Mouse (Mus musculus) gastrocnemius, adult 8-10 months (tissue): ENCODE results near the gene Fbxw5. TPM values are rescaled to one million over a fixed set of nuclear protein-coding genes. Genes with fewer than 3 reads are reported as not detected.

Experiments used
- DNase-seq, 2 experiments: peaks; one replicate each; pipeline ENCODE4 v3.0.0; 2022; ENCODE audit warnings: low spot score in 2 of 2
- total RNA-seq, 4 experiments: library from RNA; stranded (reverse); gene quantifications; 2 replicates each; pipeline ENCODE4 v1.2.4; 2022

Gene Fbxw5
- total RNA-seq, 4 experiments from 2014 or later, result 83.3 to 100 (median 89.7) TPM

DNA sequence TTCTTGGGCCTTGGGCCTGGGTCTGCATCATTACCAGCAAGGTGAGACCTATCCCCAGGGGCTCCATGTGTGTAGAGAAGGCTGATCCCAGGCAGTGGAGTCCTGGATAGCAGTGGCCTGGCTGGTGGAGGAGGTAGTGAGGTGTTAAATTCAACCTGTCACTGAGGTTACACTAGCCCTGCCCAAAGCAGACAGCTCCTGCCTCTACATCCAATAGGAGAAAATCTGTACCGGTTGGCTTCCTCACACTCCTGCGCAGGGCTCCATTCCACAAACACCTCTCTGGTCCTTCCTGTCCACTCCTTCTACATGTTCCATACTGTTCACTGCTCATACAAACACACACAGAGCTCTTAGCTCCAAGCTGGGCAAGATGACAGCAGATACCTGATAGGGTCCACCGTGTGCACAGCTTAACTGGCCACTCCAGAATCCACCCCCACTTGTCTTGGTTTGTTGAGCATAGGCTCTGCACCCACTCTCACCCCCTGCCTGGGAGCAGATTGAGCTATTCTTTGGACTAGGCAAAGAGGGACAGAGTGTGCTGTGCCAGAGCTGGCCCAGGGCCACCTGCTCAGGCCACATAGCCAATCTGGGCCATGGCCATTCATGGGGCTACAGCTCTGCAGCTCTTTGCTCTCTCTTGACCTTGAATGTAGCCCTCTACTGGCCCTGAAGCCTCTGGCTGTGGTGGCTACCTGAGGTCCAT is 22.4 kb upstream of the Fbxw5 start:
- peak; percentile 55 to 59 for DNase-seq

DNA sequence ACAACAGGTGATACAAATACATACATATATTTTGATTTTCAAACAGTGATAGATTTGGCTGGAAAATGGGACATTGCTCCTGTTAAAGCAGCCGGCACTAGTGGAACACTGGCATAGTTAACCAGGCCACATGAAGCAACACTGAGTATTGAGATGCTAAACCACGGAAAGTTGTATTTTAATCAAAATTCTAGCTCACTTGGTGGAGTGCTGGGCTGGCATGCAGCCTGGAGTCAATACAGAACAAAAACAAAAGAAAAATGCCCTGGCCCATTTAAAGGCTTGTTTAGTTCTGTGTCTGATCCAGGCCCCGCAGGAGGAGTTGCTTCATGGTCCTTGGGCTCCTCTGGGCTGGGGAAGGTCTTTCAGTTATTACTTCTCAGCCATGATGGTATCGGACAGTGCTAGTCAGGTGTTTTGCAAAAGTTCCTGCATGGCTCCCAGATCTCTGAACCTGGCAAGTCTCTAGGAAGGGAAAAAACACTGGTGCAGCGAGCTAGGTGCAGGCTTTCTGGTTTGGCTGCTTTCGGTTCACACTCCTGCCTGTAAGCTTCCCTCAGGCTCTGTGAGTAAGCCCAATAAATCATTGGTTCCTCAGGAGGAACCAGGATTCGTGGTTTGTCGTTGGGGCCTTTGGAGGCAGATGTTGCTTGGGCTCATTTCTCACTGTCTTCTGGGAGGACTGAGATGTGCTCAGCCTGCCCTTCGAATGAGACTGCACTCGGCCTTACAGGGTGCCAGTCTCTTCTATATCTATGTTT is 20.8 kb upstream of the Fbxw5 start:
- no peak for DNase-seq

DNA sequence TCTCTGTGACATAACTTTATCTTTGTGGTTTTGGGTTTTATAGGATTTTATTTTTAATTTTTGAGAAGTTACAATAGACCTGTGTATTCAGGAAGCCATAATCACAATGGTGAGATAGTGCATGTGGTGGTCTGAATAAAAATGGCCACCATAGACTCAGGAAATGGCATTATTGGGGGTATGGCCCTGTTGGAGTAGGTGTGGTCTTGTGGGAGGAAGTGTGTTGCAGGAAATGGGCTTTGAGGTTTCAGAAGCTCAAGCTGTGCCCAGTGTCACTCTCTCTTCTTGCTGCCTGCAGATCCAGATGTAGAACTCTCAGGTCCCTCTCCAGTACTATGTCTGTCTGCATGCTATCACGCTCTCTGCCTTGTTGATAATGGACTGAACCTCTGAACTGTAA is 20.0 kb upstream of the Fbxw5 start:
- DNase-seq, result no peak

DNA sequence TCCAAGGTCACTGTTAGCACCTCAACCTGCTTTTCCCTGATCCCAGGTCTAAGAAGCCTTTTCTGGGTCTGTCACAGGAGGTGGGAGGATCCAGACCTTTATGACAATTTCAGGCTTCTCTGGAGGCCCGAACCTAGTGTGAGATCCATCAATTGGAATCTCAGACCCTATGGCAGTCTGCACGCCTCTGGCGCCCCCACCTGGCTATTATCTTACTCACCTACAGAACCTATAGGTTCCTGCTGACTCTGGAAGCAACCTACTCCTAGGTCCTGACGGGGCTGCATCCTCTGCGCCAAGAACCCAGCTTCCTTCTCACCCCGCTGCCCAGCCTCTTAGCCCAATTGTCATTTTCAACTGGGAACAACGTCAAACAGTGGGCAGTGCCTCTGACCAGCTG is 17.6 kb upstream of the Fbxw5 start:
- DNase-seq, result no peak

DNA sequence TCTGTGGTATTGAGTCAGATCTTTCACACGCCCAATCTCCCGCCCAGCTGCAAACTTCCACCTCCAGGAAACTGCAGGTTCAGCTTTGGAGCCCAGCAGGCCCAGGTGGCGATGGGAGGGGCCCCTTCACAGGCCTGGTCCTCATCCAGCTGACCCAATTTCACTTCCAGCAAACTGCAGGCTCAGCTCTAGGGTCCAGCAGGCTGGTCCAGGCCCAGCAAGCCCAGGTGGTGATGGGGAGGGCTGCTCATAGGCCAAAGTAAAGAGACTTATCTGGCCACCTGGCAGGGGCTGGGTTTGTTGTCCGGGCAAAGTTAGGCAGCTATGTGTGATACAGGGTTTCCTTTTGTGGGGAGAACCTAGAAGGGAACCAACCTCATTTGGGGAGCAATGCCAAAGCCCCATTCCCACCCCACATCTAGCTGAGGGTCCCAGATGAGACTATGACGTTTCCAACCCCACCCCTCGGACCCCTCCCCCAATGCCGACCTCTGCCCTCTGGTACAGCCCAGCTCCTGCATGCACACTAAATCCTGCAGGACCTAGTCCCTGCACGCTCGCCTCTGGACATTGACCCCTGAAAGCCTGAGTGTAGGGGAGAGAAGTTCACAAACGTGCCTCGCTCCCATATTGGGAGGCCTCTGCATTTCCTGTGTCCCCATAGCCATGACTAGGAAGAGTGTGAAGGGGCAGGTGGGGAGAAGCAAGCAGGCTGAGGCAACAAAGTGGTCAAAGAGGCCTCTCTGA is 15.5 kb upstream of the Fbxw5 start:
- DNase-seq, result no peak

DNA sequence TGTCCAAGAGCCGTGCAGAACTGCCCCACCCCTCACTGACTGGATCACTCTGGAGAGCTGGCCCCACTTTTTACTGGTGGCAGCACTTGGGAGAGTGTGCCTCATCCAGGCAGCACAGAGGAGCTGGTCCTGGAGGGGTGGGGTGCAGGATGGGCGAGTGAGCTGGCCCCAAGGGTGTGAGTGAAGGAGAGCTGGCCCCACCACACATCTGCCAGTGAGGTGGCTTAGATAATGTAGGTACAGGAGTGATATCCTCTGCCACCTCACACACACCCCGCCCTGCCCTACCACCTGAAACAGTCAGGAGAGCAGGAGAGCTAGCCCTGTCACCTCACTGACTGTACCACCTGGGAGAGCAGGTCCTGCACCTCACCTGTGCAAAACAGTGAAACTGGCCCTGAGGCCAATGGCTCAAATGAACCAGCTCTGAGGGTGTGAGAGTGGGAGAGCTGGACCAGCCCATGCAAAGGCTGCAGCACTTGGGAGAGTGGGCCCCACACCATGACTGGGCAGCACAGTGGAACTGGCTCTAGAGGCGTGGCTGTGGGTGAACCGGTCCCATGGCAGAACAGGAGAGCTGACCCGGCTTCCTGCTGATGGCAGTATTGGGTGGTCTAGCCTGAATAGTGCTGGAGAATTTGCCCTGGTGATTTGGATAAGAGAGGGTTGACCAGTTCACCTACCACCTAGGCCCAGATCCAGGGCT is 12.4 kb upstream of the Fbxw5 start:
- no peak for DNase-seq

DNA sequence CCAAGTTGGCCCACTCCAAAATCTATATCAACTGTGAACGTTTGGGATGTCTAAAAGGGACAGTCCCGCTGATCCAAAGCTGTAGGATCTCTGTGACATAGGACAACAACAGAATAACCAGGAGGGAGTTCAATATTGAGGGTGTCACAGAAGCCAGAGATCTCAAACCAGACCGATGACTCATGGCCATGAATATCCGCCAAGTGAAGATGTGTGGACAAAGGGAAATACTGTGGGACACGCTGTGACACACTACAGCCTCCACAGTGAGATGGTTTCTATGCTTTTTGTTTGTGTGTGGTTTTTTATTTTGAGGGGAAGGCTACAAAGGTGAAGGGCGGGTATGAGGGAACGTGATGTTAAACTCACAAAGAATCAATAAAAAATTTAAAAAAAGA is 11.9 kb upstream of the Fbxw5 start:
- no peak for DNase-seq

DNA sequence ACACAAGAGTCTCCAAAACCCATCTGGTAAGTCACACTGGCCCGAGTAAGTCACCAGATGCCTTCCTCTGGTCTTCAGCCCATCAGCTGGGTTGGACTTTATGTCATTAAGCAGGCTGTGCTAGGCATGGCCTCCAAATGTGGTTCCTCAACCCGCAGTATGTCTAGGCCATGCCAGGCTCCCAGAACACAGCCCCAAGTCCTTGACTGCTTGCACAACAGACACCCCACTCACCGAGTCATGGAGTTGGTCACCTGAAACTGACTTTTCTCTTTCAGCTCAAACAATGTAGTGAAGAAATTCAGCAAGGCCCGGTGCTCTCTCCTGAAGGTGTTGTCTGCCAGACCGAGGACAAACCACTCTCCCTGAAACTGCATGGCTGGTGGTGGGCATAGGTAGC is 7.6 kb upstream of the Fbxw5 start:
- DNase-seq, result no peak

DNA sequence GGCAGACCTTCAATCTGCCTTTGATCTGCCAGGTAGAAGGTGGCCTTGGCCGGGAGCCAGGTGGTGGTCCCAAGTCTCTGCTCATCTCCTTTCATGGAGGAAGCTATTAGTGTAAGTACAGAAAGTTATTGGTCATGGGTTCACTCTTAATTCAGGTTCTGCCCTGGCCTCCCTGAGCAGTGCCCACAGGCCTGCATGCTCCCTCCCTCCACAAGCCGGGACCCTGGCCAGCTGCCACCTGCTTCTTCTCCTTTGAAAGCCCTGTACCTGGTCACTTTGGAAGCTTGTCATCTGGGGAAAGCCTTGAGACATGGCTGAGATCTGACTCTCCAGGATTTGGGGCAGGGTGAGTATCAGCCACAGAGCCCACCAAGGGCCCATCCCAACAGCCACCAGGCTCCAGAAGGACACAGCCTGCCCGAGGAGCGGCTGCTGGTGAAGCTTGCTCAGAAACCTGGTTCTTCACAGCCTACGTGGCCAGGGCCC is 7.0 kb upstream of the Fbxw5 start, which contains the start of gene Lcn12:
TSS of gene Lcn12 (minus strand) at position 436 of the 486 bp plus-strand sequence.
- no peak for DNase-seq

DNA sequence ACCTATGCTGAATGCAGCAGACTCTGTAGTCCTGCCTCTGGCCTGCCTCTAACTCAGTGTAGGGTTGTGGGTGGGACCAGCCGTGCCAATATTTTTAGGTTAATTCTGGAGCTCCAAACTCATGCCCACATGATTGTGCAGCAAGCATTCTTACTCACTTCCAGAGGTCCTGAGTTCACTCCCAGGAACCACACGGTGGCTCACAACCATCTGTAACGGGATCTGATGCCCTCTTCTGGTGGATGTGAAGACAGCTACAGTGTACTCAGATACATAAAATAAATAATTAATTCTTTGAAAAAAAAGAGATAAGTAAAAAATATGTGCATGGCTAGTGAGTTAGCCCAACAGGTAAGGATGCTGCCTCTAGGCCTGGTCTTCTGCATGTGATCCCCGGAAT is 4.1 kb upstream of the Fbxw5 start:
- DNase-seq, result no peak

DNA sequence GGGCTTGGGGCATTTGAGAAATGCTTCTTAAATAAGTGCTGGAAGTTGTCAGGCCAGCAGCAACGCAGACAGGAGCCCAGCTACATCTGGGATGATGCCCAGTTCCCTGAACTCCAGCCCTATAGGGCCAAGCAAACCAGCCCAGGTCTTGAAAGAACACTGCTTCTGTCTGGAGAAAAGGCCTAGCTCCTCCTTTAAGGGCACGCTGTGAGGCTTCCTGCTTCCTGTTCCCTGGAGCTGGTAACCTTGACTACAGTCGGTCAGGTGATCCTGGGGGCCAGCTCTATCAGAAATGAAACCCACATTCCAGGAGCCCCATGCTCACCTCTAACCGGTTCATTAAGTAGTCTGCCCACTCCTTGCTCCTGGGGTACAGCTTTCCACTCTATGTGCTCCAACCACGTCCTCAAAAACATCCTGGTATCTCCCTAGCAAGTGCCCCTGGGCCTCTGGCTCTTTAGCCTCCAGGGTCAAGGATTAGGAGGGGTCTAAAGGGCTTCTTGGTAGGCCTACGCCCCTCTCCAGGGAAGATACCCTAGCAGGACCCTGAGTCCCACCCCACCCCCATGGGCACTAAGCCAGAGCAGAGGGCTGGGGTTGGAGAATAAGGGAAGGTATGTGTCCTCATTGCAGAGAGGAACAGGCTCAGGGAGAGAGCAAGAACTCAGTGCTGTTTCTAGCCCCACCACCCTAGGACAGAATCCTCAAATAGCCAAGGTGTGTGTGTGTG is 2.5 kb upstream of the Fbxw5 start:
- DNase-seq, result no peak

DNA sequence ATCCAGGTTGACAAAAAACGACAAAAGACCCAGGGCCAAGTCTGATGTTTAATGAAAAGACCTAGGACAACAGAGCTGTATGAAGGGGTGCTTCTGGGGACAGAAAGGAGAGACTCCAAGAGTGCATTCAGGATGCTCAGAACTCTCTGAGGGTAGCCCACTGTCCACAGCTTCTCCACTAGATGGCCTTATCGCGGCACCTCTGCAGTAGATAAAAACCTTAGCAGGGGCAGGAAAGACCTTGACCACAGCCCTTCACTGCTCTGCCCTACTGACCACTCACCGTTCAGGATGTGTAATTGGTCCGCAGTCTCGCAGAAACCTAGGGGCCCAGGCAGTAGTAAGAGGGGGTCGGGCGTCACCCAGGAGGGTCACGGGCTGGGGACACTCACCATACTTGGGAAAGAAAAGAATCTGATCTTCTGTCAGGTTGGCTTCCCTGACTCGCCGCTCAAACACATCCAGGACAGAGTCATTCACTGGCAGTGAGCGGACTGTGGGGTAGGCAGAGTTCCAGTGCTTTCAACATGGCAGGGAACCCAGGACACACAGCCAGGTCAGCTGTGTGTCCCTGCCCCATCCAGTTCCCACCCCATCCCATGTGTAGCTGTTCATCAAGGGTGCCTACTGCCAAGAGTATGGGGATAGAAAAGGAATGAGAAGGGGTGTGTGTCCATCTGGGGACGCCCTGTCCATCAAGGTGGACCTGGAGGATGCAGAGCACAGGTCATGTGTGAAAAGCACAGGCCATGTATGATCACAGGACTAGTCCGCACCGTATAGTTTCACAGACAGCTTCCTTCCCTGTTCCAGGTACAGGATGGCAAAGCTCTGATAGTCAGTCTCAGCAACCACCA is 1.7 kb upstream of the Fbxw5 start:
- DNase-seq, result no peak

DNA sequence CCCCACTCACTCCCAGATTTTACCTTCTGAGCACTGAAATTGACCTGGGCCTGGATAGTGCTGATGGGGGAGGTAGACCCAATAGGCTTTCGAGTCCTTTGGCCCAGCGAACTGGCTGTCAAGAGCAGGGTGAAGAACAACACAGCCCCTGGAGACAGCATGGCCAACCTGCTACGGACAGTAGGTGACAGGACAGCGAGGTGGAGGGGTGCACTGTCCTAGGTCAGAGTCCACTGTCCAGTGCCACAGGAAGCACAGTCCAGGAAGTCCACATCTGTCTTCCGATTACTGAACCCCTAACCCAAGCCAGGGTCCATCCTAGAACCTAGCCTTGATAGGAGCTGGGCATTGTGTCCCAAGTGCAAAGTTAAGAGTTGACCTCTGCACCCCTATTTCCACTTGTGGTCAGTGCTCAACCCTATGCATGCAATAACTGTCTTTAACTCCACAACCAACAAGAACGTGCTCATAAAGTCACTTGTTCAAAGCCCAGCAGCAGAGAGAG is 427 bp upstream of the Fbxw5 start:
- no peak for DNase-seq

DNA sequence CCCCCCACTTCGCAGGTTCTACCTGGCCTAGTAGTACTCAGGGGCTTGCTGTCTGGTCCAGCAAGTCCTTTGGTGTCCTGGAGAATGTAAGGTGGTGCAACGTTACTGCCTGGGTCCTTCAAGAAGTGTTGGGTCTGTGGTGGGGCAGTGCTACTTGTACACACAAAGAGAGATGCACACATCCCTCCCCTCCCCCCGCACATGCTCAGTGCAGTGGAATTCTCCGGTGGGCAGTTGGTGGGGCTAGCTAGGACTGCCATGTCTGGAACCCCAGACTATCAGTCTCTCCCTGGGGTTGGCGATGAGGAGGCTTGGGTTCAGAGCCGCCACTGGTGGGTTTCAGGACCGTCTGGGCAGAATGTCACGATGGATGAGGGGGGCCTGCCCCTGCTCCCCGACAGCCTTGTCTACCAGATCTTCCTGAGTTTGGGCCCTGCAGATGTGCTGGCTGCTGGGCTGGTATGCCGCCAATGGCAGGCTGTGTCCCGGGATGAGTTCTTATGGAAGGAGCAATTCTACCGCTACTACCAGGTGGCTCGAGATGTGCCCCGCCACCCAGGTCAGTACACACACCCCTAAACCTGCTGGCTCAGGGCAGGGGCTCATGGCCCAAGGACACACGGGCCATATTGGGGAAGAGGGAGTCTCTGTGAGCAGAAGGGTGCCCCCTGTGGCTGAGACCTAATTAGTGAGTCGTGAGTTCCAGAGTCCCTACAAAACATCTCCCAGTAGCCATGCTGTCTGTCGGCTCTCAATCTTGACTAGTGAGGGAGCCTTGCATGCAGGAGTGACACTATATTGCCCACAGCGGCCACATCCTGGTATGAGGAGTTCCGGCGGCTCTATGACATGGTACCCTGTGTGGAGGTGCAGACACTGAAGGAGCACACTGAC is 1.3 kb downstream of the Fbxw5 start, which contains the start of gene C8g:
TSS of gene C8g (minus strand) at position 127 of the 894 bp plus-strand sequence.
- DNase-seq, result no peak

DNA sequence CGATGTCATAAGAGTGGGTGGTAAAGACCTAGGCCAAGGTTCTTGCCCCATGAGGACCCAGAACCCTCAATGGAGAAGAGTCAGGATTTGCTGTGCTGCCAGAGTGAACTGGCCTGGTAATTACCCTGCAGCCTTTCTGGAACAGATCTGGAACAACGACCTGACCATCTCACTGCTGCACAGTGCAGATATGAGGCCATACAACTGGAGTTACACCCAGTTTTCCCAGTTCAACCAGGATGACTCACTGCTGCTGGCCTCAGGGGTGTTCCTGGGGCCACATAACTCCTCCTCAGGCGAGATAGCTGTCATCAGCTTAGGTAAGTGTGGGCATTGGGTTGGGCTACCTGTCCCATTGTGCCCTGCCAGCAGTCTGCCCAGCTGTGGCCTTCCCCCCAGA is 2.2 kb downstream of the Fbxw5 start:
- no peak for DNase-seq

DNA sequence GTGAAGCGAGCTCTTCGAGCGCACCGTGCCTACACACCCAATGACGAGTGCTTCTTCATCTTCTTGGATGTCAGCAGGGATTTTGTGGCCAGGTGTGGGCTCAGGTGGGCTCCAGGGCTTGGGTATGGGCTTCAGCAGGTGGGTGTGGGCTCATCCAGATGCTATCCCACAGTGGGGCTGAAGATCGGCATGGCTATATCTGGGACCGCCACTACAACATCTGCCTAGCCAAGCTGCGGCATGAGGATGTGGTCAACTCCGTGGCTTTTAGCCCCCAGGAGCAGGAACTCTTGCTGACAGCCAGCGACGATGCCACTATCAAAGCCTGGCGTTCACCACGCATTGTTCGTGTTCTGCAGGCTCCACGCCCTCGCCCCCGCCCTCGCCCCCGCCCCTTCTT is 4.0 kb downstream of the Fbxw5 start:
- no peak for DNase-seq

DNA sequence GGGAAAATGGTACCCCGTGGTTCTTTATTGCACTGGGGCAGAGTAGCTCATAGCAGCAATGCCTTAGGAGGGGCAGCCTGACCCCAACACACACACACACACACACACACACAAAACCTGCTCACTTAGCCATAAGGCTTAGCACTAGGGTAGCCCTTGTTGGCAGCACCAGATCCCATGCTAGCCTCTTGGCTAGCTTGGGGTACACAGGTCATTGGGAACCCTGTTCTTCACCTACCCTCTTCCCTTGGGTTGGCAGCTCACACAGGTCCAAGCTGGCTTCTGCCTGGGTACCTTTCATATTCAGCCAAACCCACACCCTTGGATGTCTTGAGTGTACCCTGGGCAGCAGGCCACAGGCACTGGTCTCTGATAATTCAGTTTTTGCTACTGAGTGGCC is 4.5 kb downstream of the Fbxw5 start:
- no peak for DNase-seq

DNA sequence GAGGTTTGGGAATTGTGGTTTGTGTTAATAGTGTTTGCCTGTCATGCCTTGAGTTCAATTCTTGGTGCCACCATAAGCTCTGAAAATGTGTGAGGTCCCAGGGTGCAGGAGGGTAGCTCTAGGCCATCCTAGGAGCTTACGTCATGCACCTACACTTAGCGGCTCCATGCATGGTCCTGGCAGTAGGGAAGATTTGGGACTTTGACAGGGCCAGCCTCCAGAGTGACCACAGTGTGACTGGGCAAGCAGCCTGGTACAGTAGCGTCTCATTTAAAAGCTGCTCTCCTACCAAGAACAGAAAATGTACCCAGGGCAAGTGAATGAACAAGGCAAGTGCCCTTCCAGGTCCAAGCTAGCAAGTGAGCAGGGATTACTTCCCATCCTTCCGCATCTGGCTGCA is 5.3 kb downstream of the Fbxw5 start:
- no peak for DNase-seq

DNA sequence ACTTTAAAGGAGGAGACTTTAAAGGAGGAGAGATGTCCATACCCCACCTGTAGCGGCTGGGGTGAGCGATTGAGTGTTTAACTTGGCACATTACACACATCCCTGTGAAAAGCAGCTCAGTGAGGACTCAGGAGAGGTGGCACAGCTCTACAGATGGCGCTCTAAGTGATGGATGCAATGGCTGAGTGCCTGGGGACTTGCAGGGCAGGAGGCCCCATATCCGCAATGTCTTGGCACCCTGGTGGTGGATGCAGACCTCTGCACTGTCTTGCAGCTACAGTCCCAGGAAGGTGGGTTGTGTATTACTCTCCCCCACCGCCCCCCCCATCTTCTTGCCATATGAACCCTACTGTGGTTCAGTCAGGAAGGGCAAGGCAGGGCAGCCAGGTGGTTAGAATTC is 6.4 kb downstream of the Fbxw5 start:
- DNase-seq, result no peak
